Mouse (Mus musculus): Measurements from ENCODE around the gene Rftn2.

DNA sequence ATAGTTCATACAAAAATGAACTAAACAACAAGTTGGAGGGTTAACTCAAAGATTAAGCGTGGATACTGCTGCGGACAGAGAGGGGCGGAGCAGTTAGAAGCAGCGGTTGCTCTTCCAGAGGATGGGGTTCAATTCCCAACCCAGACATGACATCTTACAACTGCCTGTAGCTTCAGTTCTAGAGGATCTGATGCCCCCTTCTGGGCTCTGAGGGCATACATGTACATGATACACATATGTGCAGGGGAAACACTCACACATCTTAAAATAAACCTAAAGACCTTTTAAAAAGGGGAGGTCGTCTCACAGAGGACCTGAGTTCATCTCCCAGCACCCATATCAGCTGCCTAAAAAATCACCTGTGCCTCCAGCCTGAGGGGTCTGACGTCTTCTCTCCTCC is 40.9 kb downstream of the Rftn2 start:
- TF ChIP-seq CTCF (IDR thresholded peaks at IDR 0.05; ENCODE audit: control insufficient read depth, insufficient read depth, insufficient replicate concordance, low read depth, low read length), result no peak
- no peak for TF ChIP-seq POLR2A (IDR thresholded peaks at IDR 0.05; ENCODE audit: control insufficient read depth, low read depth, low read length)
